Mouse (Mus musculus) heart, postnatal 4 days (tissue): ENCODE measurements at regions not wholly inside any gene's neighbourhood (a gene's known extent, or its start where the extent isn't known, plus 50 kb on each side); places are given as distances from the start of the nearest gene placed in this dataset.

ENCODE experiments used
- DNase-seq: peaks from one replicate; pipeline ENCODE4 v3.0.0; 2021

- no peak for DNase-seq
Measured at GRCm38 (mm10) chr11:12112646-12113353, 74.3 kb upstream of the Grb10 start.

DNA sequence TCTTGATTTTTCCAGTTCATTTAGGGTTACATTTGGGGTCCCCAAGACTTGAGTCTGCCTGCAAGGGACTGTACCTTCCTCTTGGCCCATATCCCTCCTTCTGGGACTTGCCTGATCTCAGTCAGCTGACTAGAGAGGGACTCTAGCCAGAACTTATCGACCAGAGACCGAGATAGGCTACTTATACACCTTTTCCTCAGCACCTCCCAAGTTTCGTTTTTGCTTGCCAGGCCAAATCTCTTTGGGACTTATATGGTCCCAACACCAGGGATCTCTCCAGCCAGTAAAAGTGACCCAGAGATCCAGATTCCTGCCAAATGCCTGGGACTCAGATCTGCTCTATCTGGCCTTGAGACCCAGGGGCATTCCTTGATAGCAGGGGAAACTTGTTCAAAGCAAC lies 69.2 kb upstream of the Grb10 start:
- DNase-seq: no peak

GRCm38 (mm10) chr11:12090961-12091360 lies 52.5 kb upstream of the Grb10 start:
- peak; percentile 9 for DNase-seq

DNA sequence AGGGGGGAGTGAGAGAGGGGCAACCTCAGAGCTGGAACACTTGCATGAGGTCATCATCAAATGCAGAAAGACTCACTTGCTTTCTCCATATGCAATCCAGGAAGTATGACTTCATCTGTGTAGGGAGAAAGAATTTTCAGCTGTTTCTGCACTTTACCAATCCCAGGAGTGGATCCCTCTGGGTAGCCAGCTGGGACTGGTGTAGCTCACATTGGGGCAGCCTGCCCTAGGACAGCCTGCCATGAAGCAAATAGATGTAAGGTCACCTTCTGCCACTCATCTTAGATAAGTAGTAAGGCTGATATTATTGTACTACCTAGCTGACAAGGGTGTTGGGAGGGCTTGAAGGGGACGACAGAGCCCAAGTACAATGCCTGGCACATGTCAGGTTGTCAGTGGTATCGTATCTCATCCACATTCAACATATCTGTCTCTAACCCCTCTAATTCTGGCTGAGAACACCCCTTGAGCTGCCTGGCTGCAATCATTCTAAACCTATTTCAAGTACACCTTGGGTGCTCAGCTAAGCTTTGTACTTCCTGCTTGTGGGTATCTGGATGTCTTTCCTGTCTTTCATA lies 51.4 kb upstream of the Grb10 start:
- no peak for DNase-seq
